8 mouse cellular contexts compared by ENCODE assay signal in the genomic region with DNA sequence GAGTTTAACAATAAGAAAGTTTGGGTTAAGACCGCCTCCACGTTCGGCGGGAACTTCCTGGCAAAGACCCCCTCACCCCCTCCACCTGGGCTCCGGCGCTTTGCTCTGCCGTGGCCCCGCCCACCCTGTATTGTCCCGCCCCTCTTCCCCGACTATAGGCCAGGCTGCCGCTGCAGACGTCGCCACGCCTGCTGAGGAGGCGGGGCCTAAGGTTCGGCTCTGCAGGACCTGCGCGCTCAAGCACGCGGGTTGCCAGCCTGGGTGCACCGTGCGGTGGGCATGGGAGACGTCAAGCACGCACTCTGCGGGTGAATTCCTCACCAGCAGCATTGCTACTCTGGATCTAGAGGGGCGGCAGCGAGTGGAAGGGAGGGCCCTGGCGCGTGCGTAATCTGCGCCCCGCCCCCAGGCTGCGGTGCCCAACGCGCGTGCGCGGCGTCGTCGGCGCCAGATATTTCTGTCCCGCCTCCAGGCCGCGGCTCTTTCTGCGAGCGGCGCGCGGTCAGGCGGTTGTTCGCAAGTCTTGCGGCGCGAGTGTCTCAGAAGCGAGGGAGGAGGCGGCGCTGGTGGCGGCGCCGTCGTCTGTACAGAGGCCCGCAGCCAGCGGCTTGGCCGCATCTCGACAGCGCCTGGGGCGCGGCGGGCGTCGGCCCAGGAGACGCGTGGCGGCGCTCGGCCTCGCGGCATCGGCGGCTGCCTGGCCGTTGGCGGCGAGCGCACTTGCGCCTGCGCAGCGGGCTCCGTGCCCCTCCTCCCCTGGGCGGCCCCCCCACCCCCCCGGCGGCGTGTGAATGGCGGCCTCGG. TPM values are rescaled to one million over a fixed set of nuclear protein-coding genes. Genes with fewer than 3 reads are reported as not detected.
DNase-seq lines count a peak whose midpoint lies in the region.

No protein-coding gene starts in this region.

- peaks cover 48% of the 10 kb centered on the region for H3K4me1 ChIP-seq in megakaryocyte, embryonic 14.5 days

- peak; percentile 95 to 99 for DNase-seq in adrenal gland, adult (ENCODE audit: inconsistent age in 2 of 2, low spot score in 1 of 2)
- peak; percentile 96 for DNase-seq in embryo, embryonic 10 days (ENCODE audit: low spot score)
- DNase-seq in gastrocnemius, postnatal 10 days: peak; percentile 95
- DNase-seq in induced T-regulatory cell, adult 2 months (ENCODE audit: low read depth): peak; percentile 97
- peak; percentile 89 to 94 for DNase-seq in left cerebral cortex, adult 9 months (ENCODE audit: low spot score in 2 of 2)
- peak; percentile 90 to 96 for DNase-seq in right cerebral cortex, adult 2 months (ENCODE audit: low spot score in 2 of 2)
- peak; percentile 70 for DNase-seq in urinary bladder, postnatal 10 days (ENCODE audit: low spot score)

- no peaks in the 10 kb centered on the region for H3K9me3 ChIP-seq in megakaryocyte, embryonic 14.5 days

- H3K4me3 ChIP-seq in megakaryocyte, embryonic 14.5 days (replicated peaks): peak overlapping the region; percentile 99

- H3K36me3 ChIP-seq in megakaryocyte, embryonic 14.5 days (replicated peaks; ENCODE audit: low read length): peaks cover 38% of the 10 kb centered on the region

- H3K27me3 ChIP-seq in megakaryocyte, embryonic 14.5 days (replicated peaks): no peaks in the 10 kb centered on the region

RNA-seq across cellular contexts. Expression of gene Chmp2a, which starts 10.5 kb away (rescaled TPM):
- 100 to 1,000 TPM; 114 to 123 TPM for total RNA-seq in gastrocnemius, postnatal 10 days (2021)
- polyA plus RNA-seq in megakaryocyte, embryonic 14.5 days (2012; ENCODE audit: insufficient read depth, low replicate concordance): 404 and 592 TPM in 2 replicates

RNA-seq across cellular contexts. Expression of gene Ube2m, which starts 13.9 kb away (rescaled TPM):
- total RNA-seq in gastrocnemius, postnatal 10 days (2021): 100 to 1,000 TPM; 153 to 168 TPM
- polyA plus RNA-seq in megakaryocyte, embryonic 14.5 days (2012; ENCODE audit: insufficient read depth, low replicate concordance): 283 and 366 TPM in 2 replicates

RNA-seq across cellular contexts. Expression of gene Zbtb45, which starts 14.3 kb away (rescaled TPM):
- 1 to 10 TPM; 5.5 to 6.6 TPM for total RNA-seq in gastrocnemius, postnatal 10 days (2021)
- polyA plus RNA-seq in megakaryocyte, embryonic 14.5 days (2012; ENCODE audit: insufficient read depth, low replicate concordance): 52.8 and 179 TPM in 2 replicates

RNA-seq across cellular contexts. Expression of gene Trim28, which starts 25.2 kb away (rescaled TPM):
- total RNA-seq in gastrocnemius, postnatal 10 days (2021): 100 to 1,000 TPM; 118 to 161 TPM
- polyA plus RNA-seq in megakaryocyte, embryonic 14.5 days (2012; ENCODE audit: insufficient read depth, low replicate concordance): 55.5 and 236 TPM in 2 replicates

RNA-seq across cellular contexts. Expression of gene Slc27a5, which starts 26.1 kb away (rescaled TPM):
- total RNA-seq in gastrocnemius, postnatal 10 days (2021): under 1 TPM in 1 of 2 experiments, not detected in 1; 0.16 TPM
- polyA plus RNA-seq in megakaryocyte, embryonic 14.5 days (2012; ENCODE audit: insufficient read depth, low replicate concordance): not detected in 2 replicates

Comparison
In these comparisons a context has a peak if more than half of its experiments do, and no peak if none do; other contexts are left out.
1. Peak in every context shown above with its lines: DNase-seq and H3K4me3 ChIP-seq.